Mouse (Mus musculus) bone marrow macrophage, adult 2 months (primary cell): ENCODE data around the gene Ablim1.

ENCODE experiments used
- CTCF ChIP-seq: IDR thresholded peaks from 2 replicates; pipeline ENCODE4 v1.5.1; 2012; ENCODE audit warnings: low read depth, mild to moderate bottlenecking, low read length, moderate library complexity
- POLR2A ChIP-seq: IDR thresholded peaks from 2 replicates; pipeline ENCODE4 v1.6.1; 2012; ENCODE audit warnings: mild to moderate bottlenecking, low read depth, low read length, borderline replicate concordance

- TF ChIP-seq POLR2A (no peak), CTCF (no peak)
Measured at GRCm38 (mm10) chr19:57117751-57118150, 197.0 kb downstream of the Ablim1 start.
